Mouse (Mus musculus) c-Kit-positive CD71-positive TER-119-positive erythroid progenitor cells, embryonic 14.5 days (primary cell): Measurements from ENCODE around the gene Rbbp6.

Source experiments
- DNase-seq: peaks from one replicate; pipeline ENCODE4 v3.0.0-alpha.2; 2013; ENCODE audit warnings: low spot score

Gene Rbbp6

DNA sequence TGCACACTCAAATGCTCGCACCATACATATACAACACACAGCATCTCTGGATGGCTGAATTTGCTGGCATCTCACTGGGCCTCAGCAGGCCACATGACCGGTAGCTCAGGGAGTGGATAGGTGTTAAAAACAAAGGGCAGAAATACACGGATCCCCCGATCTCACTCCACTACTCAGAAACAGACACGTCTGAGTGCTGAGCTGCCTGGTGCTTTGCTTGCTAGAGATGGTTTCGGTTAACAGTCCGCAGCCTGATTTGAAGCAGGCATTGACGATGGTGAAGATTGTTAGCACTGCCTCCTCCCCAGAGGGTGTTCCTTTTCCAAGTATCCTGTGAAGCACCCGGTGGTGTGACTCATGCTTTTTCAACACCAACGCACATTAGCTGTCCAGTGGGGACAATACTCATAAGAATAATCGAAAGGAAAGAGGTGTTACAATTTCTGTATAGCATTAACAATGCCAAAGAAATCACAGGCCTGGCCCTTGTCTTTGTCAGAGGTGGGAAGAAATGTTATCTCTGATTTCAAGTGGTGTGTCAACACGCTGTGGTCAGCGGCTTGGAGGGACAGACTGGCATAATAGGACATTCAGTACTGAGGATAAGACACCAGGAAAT lies 81.1 kb downstream of the Rbbp6 start:
- DNase-seq = no peak
